Mouse (Mus musculus) mammary gland, adult 2 months (tissue): Measurements from ENCODE around the gene Col18a1. TPM values are rescaled to one million over a fixed set of nuclear protein-coding genes. Genes with fewer than 3 reads are reported as not detected.

Source experiments
- polyA plus RNA-seq: library from polyadenylated mRNA; depleted of rRNA; stranded (reverse); fragments of >200 nt; gene quantifications from 2 replicates; pipeline ENCODE4 v1.2.3, GENCODE M21; 2012; ENCODE audit warnings: low replicate concordance; rRNA removed

Col18a1 gene
- 69.0 and 137 TPM in 2 replicates for polyA plus RNA-seq

GRCm38 (mm10) chr10:77165963-77166717 is at the start of gene Col18a1:
TSS of gene Col18a1 (minus strand) at chr10:77166548.

GRCm38 (mm10) chr10:77031768-77032375 is 134.5 kb downstream of the Col18a1 start, which contains the start of gene Slc19a1:
TSS of gene Slc19a1 (plus strand) at chr10:77032241.

Other genes with a start within 250 kb of the Col18a1 start
- 6.9 and 9.2 TPM in 2 replicates for gene Pcbp3, start 204.7 kb downstream of the Col18a1 start, polyA plus RNA-seq
- gene Slc19a1, start 134.3 kb downstream of the Col18a1 start, polyA plus RNA-seq, result 111 and 134 TPM in 2 replicates
- 65.4 and 78.7 TPM in 2 replicates for gene Pofut2, start 92.7 kb upstream of the Col18a1 start, polyA plus RNA-seq